Mouse (Mus musculus): ENCODE results near the gene Mapk12.

DNA sequence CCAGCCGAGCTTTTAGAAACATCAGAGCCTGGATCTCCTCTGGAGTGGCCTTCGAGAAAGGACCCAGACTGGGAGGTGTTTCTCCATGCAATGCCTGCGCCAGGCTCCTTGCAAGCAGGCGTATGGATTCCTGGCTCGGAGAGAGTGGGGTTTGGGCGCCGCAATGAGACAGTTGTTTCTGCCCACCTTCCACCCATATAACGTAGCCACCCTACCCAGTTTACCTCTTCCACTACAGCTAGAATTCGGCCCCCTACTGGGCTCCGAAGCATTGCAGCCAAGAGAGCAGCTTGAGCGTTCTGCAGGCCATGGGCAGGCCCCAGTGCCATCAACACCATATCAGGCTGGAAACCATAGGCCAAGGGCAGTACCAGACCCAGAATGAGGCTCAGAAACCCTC, 16.9 kb downstream of the Mapk12 start:
- no peak for TF ChIP-seq POLR2A (IDR thresholded peaks at IDR 0.05; ENCODE audit: borderline replicate concordance, control insufficient read depth, low read depth, low read length)
- no peak for TF ChIP-seq CTCF (IDR thresholded peaks at IDR 0.05; ENCODE audit: control insufficient read depth, insufficient read depth, low read length)
